Mouse (Mus musculus): ENCODE data around the gene Gmeb2. TPM values are rescaled to one million over a fixed set of nuclear protein-coding genes. Genes with fewer than 3 reads are reported as not detected.
A peak's percentile ranks its signal among the peaks of the same experiment; 100 is the strongest.
"Not testable (repeated sequence)": the region's sequence is repeated elsewhere in the genome, so short reads cannot be mapped to it uniquely, and the experiment has no call there.

The Gmeb2 gene
- 1.5 and 2.1 TPM in 2 replicates for polyA plus RNA-seq (2012)

DNA sequence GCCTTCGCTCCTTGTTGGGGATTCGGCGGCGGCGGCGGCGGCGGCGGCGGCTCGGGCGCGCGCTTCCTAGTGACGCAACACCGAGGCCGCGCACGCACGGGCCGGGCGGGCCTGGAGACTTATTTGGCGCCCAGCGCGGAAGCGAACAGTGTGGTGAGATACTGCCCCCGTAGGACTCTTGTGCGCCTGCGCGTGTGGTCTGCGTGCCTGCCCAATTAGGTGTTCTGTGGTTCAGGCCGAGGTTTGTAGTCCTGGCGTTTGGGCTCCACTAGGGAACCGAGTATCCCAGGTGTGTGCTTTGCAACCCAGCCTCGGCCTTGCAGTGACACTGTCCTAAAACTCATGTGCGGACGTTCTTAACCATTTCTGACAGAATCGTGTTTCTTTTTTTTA is at the start of gene Gmeb2:
TSS of gene Gmeb2 (minus strand) at position 78 of the 393 bp plus-strand sequence.
- Histone ChIP-seq H3K36me3 (ENCODE audit: control insufficient read depth) (peaks cover 45% of the 10 kb centered on the region), H3K4me1 (ENCODE audit: control insufficient read depth) (peaks cover 37% of the 10 kb centered on the region), H3K4me3 (replicated peaks) (peak within 1 kb of the TSS; percentile 72)
- not testable (repeated sequence) for H3K27me3 ChIP-seq (ENCODE audit: control insufficient read depth); H3K9me3 ChIP-seq (ENCODE audit: control insufficient read depth, low read length)

DNA sequence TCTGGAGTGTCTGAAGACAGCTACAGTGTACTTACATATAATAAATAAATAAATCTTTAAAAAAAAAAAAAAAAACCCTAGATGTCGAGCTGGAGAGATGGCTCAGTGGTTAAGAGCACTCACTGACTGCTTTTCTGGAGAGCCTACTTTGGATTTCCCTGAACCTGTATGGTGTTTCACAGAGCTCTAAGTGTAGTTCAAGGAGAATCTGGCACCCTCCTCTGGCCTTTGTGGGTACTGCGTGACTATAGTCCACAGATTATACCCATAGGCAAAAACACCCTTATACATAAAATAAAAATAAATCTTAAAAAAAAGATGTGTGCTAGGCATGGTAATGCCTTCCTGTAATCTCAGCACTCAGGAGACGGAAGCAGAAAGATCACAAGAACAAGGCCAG is 46.2 kb upstream of the Gmeb2 start:
- no peaks in the 10 kb centered on the region for H3K9me3 ChIP-seq (ENCODE audit: control insufficient read depth, low read length)
- H3K36me3 ChIP-seq (ENCODE audit: control insufficient read depth), result peaks cover 92% of the 10 kb centered on the region
- no peak for TF ChIP-seq TAL1 (IDR thresholded peaks at IDR 0.05; ENCODE audit: low read length)
- no peak for TF ChIP-seq GATA1 (IDR thresholded peaks at IDR 0.05; ENCODE audit: low read length)
- H3K27me3 ChIP-seq (ENCODE audit: control insufficient read depth), result no peaks in the 10 kb centered on the region
- no peak overlapping the region for H3K4me3 ChIP-seq (replicated peaks)
- H3K4me1 ChIP-seq (ENCODE audit: control insufficient read depth), result no peaks in the 10 kb centered on the region

DNA sequence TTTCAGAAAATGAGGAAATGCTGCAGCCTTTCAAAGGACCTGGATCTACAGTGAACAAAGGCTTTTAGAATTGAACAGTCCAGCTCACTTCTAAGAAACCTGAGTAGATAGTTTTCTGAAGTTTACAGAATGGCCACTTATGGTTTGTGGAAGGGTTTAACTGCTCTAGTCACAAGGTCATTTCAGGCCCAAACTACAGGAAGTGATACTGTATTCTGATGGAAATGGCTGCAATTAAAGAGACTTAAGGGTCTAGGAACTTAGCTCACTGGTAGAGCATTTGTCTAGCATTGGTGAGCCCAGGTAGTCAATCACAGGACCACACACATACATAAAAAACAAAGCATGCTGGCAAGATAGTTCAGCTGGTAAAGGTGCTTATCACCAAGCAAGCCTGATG is 44.7 kb upstream of the Gmeb2 start:
- Histone ChIP-seq H3K4me3 (replicated peaks) (no peak overlapping the region), H3K27me3 (ENCODE audit: control insufficient read depth) (no peaks in the 10 kb centered on the region), H3K4me1 (ENCODE audit: control insufficient read depth) (no peaks in the 10 kb centered on the region), H3K36me3 (ENCODE audit: control insufficient read depth) (peaks cover 93% of the 10 kb centered on the region), H3K9me3 (ENCODE audit: control insufficient read depth, low read length) (no peaks in the 10 kb centered on the region)
- TF ChIP-seq TAL1 (IDR thresholded peaks at IDR 0.05; ENCODE audit: low read length) (no peak), GATA1 (IDR thresholded peaks at IDR 0.05; ENCODE audit: low read length) (no peak)

DNA sequence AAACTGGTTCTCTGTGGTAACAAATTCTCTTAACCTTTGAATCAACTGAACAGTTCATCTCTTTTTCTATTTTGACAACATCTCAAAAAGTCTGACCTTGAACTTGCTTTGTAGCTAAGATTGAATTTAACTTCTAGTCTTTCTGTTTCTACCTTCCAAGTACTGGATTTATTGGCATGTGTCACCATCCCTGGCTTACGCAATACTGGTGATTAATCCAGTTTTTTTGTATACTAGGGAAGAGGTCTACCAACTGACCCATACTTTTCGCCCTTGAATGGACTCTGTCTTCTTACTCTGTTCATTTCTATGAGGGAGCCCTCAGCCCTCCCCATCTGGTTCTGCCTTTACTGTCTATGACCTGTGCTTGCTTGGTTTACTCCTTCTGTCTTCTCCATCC is 38.3 kb upstream of the Gmeb2 start:
- Histone ChIP-seq H3K9me3 (ENCODE audit: control insufficient read depth, low read length) (no peaks in the 10 kb centered on the region), H3K4me3 (replicated peaks) (no peak overlapping the region), H3K27me3 (ENCODE audit: control insufficient read depth) (no peaks in the 10 kb centered on the region), H3K36me3 (ENCODE audit: control insufficient read depth) (peaks cover 93% of the 10 kb centered on the region), H3K4me1 (ENCODE audit: control insufficient read depth) (no peaks in the 10 kb centered on the region; the same call in 1 of the 2 replicates)
- TF ChIP-seq GATA1 (IDR thresholded peaks at IDR 0.05; ENCODE audit: low read length) (no peak), TAL1 (IDR thresholded peaks at IDR 0.05; ENCODE audit: low read length) (no peak)

DNA sequence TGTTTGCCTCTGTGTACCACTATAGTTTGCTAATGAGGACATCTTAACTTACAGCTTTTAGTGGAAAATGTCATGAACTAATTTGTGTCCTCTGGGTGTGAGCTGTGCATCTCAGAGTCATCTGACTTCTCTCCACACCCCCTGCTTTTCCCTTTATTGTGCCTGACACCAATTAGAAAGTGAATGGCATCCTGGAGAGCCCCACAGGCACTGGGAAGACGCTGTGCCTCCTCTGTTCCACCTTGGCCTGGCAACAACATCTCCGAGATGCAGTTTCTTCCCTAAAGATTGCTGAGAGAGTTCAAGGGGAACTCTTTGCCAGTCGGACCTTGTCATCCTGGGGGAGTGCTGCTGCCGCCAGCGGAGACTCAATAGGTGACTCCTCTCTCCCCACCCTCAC is 34.3 kb upstream of the Gmeb2 start:
- Histone ChIP-seq H3K36me3 (ENCODE audit: control insufficient read depth) (peaks cover 60% of the 10 kb centered on the region), H3K4me3 (replicated peaks) (no peak overlapping the region), H3K4me1 (ENCODE audit: control insufficient read depth) (peaks cover 18% of the 10 kb centered on the region), H3K27me3 (ENCODE audit: control insufficient read depth) (peaks cover 17% of the 10 kb centered on the region), H3K9me3 (ENCODE audit: control insufficient read depth, low read length) (no peaks in the 10 kb centered on the region)
- TF ChIP-seq TAL1 (IDR thresholded peaks at IDR 0.05; ENCODE audit: low read length) (no peak), GATA1 (IDR thresholded peaks at IDR 0.05; ENCODE audit: low read length) (no peak)

DNA sequence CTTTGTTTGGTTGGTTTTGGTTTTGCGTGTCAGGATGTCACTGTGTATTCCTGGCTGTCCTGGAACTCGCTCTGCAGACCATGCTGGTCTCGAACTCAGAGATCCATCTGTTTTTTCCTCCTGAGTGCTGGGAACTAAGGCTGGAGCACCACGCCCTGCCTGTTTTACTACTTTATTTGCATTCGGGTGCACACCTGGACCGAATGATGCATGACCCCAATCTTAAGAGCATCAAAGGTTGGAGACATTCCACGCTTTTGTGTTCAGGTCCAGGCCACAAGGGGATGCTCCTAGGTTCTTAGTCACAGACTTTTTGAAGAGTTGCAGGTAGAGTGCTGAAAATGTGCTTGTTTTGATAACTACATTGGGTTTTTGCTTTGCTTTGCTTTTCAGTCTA is 32.3 kb upstream of the Gmeb2 start:
- peaks cover 38% of the 10 kb centered on the region for H3K27me3 ChIP-seq (ENCODE audit: control insufficient read depth)
- H3K9me3 ChIP-seq (ENCODE audit: control insufficient read depth, low read length), result no peaks in the 10 kb centered on the region
- TF ChIP-seq TAL1 (IDR thresholded peaks at IDR 0.05; ENCODE audit: low read length), result no peak
- TF ChIP-seq GATA1 (IDR thresholded peaks at IDR 0.05; ENCODE audit: low read length), result no peak
- peak overlapping the region; percentile 90 for H3K4me3 ChIP-seq (replicated peaks)
- peaks cover 39% of the 10 kb centered on the region for H3K36me3 ChIP-seq (ENCODE audit: control insufficient read depth)
- H3K4me1 ChIP-seq (ENCODE audit: control insufficient read depth), result peaks cover 18% of the 10 kb centered on the region

DNA sequence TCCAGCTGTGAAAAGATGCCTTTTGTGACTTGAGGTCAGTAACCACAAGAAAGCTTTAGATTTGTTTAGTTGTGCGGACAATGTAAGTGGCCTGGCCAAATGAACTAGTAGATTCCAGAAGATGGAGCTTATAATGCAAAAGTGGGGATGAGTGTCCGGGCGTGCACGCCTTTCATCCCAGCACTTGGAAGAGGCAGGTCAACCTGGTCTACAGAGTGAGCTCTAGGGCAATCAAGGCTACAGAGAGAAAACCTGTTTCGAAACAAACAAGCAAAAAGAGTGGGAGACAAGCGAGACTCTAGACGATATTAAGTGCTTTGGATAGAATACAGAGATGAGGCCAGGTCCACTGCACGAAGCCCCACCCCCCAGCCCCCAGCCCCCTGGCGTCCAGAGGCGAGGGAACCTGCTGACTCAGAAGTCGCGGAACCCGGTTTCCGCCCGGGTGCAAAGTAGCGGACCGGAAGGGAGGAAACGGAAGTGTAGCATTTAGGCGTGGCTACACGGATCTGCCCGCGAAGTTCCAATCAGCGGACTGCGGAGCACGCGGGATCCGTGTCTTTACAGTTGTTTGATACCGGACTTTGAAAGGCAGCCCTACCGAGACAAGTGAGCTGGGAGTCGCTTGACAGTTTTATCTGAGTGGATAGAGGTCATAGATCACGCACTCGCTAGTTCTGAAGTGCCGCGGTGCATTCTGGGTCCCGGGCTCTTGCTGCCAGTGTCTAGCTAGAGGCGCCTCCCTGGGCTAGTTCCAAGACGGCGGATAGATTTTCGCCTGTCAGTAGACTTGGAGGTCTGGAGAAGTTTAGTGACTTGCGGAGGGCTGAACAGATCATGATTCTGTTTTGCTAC is 31.6 kb upstream of the Gmeb2 start, which contains the start of gene Rtel1:
TSS of gene Rtel1 (plus strand) at position 492 of the 855 bp plus-strand sequence.
- TF ChIP-seq GATA1 (IDR thresholded peaks at IDR 0.05; ENCODE audit: low read length) (no peak), TAL1 (IDR thresholded peaks at IDR 0.05; ENCODE audit: low read length) (no peak)
- peaks cover 18% of the 10 kb centered on the region for H3K4me1 ChIP-seq (ENCODE audit: control insufficient read depth)
- peaks cover 44% of the 10 kb centered on the region for H3K27me3 ChIP-seq (ENCODE audit: control insufficient read depth)
- H3K36me3 ChIP-seq (ENCODE audit: control insufficient read depth), result peaks cover 33% of the 10 kb centered on the region
- H3K4me3 ChIP-seq (replicated peaks), result peak within 1 kb of the TSS; percentile 90
- H3K9me3 ChIP-seq (ENCODE audit: control insufficient read depth, low read length), result peaks cover under 1% of the 10 kb centered on the region; the same call in 1 of the 2 replicates

DNA sequence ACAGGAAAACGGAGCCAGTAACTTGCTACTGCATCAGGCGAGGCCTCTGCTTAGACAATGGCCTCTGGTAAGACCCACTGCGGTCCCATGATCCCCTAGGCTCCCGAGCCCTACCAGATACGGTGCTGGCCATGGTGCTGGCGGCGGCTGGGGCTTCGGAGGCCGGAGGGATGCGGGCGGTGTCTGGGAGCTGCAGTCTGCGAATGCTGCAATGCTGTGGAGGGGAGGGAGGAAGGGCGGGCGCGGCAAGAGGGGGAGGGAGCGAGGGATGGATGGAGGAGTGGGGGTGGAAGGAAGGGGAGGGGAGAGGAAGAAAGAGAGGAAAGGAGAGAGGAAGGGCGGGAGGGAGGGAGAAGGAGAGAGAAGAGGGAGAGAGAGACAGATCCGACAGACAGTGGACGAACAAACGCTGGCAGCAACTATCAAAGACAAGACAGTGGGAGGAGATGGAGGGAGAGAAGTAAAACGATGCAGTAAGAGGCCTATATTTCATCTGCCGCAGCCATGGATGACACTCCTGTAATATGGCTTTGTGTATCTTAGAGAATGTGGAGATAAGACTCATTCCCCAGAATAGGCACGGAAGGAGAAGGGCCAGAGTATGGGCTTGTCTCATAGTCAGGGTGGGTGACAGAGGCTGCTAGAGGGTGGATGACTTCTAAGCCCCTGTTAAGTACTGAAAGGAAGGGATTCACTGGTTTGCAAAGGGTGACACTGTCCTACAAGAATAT is 26.4 kb upstream of the Gmeb2 start, which contains the start of gene Stmn3:
TSS of gene Stmn3 (minus strand) at position 421 of the 731 bp plus-strand sequence.
- Histone ChIP-seq H3K9me3 (ENCODE audit: control insufficient read depth, low read length) (peaks cover 10% of the 10 kb centered on the region; the same call in 1 of the 2 replicates), H3K4me3 (replicated peaks) (no peak within 1 kb of the TSS), H3K4me1 (ENCODE audit: control insufficient read depth) (peaks cover 5% of the 10 kb centered on the region), H3K36me3 (ENCODE audit: control insufficient read depth) (no peaks in the 10 kb centered on the region), H3K27me3 (ENCODE audit: control insufficient read depth) (peaks cover 85% of the 10 kb centered on the region)
- TF ChIP-seq TAL1 (IDR thresholded peaks at IDR 0.05; ENCODE audit: low read length), result no peak
- TF ChIP-seq GATA1 (IDR thresholded peaks at IDR 0.05; ENCODE audit: low read length), result no peak
